Mouse (Mus musculus) embryonic facial prominence, embryonic 14.5 days (tissue): ENCODE measurements around the gene Ugt1a6b. TPM values are rescaled to one million over a fixed set of nuclear protein-coding genes. Genes with fewer than 3 reads are reported as not detected.

Experiments
- ATAC-seq: fragments of 200-750 bp; cut with Nextera tagmentation; 2 replicates; pipeline ENCODE4 v1.8.0; 2017; ENCODE audit warnings: low read depth, moderate number of reproducible peaks, moderate TSS enrichment
- DNase-seq: peaks from one replicate; pipeline ENCODE4 v3.0.0-alpha.2; 2015; ENCODE audit warnings: low spot score
- H3K27ac ChIP-seq: fragments of 300-500 bp; sonication (generic); replicated peaks from 2 replicates; pipeline ENCODE4 v1.5.1; 2014; ENCODE audit warnings: low read depth, mild to moderate bottlenecking, low read length, moderate library complexity
- H3K27me3 ChIP-seq: fragments of 300-500 bp; sonication (generic); replicated peaks from 2 replicates; pipeline ENCODE4 v1.6.1; 2014; ENCODE audit warnings: low read length; ENCODE audit not compliant: control insufficient read depth, insufficient read depth
- H3K36me3 ChIP-seq: fragments of 300-500 bp; sonication (generic); 2 replicates; pipeline ENCODE4 v1.6.1; 2014; ENCODE audit warnings: low read length, mixed read lengths; ENCODE audit not compliant: control insufficient read depth, insufficient read depth
- H3K4me1 ChIP-seq: fragments of 300-500 bp; sonication (generic); 2 replicates; pipeline ENCODE4 v1.6.1; 2014; ENCODE audit warnings: antibody characterized with exemption, low read length; ENCODE audit not compliant: control insufficient read depth, insufficient read depth
- H3K4me2 ChIP-seq: fragments of 300-500 bp; sonication (generic); 2 replicates; pipeline ENCODE4 v1.6.1; 2014; ENCODE audit warnings: low read depth, mild to moderate bottlenecking, low read length, moderate library complexity, mixed read lengths
- H3K4me3 ChIP-seq: fragments of 300-500 bp; sonication (generic); 2 replicates; pipeline ENCODE4 v1.5.1; 2014; ENCODE audit warnings: low read depth, mild to moderate bottlenecking, low read length
- H3K9ac ChIP-seq: fragments of 300-500 bp; sonication (generic); 2 replicates; pipeline ENCODE4 v1.6.1; 2014; ENCODE audit warnings: low read depth, mild to moderate bottlenecking, low read length, moderate library complexity, mixed read lengths
- H3K9me3 ChIP-seq: fragments of 300-500 bp; sonication (generic); 2 replicates; pipeline ENCODE4 v1.6.1; 2016; ENCODE audit warnings: low read length; ENCODE audit not compliant: control insufficient read depth
- WGBS: fragments of 180-500 bp; shearing (Covaris S2); extraction: QIAGEN DNeasy Blood & Tissue Kit; methylation state at CpG from one replicate; pipeline ENCODE4 v1.1.7; 2014; 5-methylcytosine and 5-hydroxymethylcytosine counted together
- polyA plus RNA-seq: library from polyadenylated mRNA; unstranded; fragments of >200 nt; fragmentation: Nextera tagmentation; extraction: Ambion mirVana; gene quantifications from 2 replicates; pipeline ENCODE4 v1.2.1, GENCODE M21; 2014

Gene Ugt1a6b
- polyA plus RNA-seq, 1 experiment from 2014 or later = 2.0 TPM

DNA sequence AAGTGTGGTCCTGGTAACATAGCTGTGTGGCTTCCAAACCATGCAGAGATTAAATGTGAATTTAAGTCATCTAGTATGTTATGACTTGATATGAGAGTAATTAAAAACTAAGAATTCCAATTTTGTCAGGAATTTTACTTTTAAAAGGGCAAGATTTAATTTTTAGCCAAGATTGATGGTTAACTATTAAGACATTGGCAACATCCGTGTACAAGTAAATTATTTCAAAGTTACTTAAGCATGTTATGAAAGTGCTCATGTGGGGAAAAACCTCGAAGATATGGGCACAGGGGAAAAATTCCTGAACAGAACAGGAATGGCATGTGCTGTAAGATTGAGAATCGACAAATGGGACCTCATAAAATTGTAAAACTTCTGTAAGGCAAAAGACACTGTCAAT is 94.4 kb downstream of the Ugt1a6b start:
- H3K4me1 ChIP-seq = no peaks in the 10 kb centered on the region
- no peaks in the 10 kb centered on the region for H3K27me3 ChIP-seq
- no peak overlapping the region for H3K9ac ChIP-seq
- H3K36me3 ChIP-seq = no peaks in the 10 kb centered on the region
- H3K4me2 ChIP-seq = no peak overlapping the region
- H3K9me3 ChIP-seq = no peaks in the 10 kb centered on the region
- 62% methylated on average over 3 of the region's 3 CpGs for WGBS
- no peak overlapping the region for H3K27ac ChIP-seq
- ATAC-seq (no peak), DNase-seq (no peak)
- no peak overlapping the region for H3K4me3 ChIP-seq

- Histone ChIP-seq H3K9me3 (peaks cover 16% of the 10 kb centered on the region), H3K36me3 (no peaks in the 10 kb centered on the region), H3K27me3 (no peaks in the 10 kb centered on the region), H3K27ac (no peak overlapping the region), H3K4me1 (no peaks in the 10 kb centered on the region; the same call in 1 of the 2 replicates), H3K9ac (no peak overlapping the region), H3K4me3 (no peak overlapping the region), H3K4me2 (no peak overlapping the region)
- DNase-seq (no peak), ATAC-seq (no peak)
- 42% methylated on average over 2 of the region's 2 CpGs for WGBS
Measured at GRCm38 (mm10) chr1:88199996-88200395, 96.9 kb downstream of the Ugt1a6b start.

- Histone ChIP-seq H3K27ac (no peak within 1 kb of the TSS), H3K27me3 (no peaks in the 10 kb centered on the region), H3K9me3 (peaks cover 17% of the 10 kb centered on the region), H3K4me3 (no peak within 1 kb of the TSS), H3K4me2 (no peak within 1 kb of the TSS), H3K9ac (no peak within 1 kb of the TSS), H3K4me1 (no peaks in the 10 kb centered on the region; the same call in 1 of the 2 replicates), H3K36me3 (no peaks in the 10 kb centered on the region)
- WGBS = 82% methylated on average over 7 of the region's 7 CpGs
- ATAC-seq (no peak), DNase-seq (no peak)
Measured at GRCm38 (mm10) chr1:88200456-88200855, 97.4 kb downstream of the Ugt1a6b start, which contains the start of gene Ugt1a2. Ugt1a2 (plus strand) TSS chr1:88200601.

GRCm38 (mm10) chr1:88205294-88205922 is 102.4 kb downstream of the Ugt1a6b start, which contains the start of gene Dnajb3:
Dnajb3 (minus strand) TSS chr1:88205782.
- H3K36me3 ChIP-seq = no peaks in the 10 kb centered on the region
- no peaks in the 10 kb centered on the region for H3K27me3 ChIP-seq
- H3K27ac ChIP-seq = no peak within 1 kb of the TSS
- ATAC-seq (peak; percentile 99), DNase-seq (peak; percentile 93)
- peak within 1 kb of the TSS; percentile 73 for H3K9ac ChIP-seq
- H3K4me1 ChIP-seq = no peaks in the 10 kb centered on the region; the same call in 1 of the 2 replicates
- H3K4me3 ChIP-seq = peak within 1 kb of the TSS; percentile 51
- peak within 1 kb of the TSS; percentile 77 for H3K4me2 ChIP-seq
- WGBS = 14% methylated on average over 27 of the region's 62 CpGs
- peaks cover 17% of the 10 kb centered on the region for H3K9me3 ChIP-seq

GRCm38 (mm10) chr1:88206843-88207479 is 103.9 kb downstream of the Ugt1a6b start:
- Histone ChIP-seq H3K36me3 (no peaks in the 10 kb centered on the region), H3K4me2 (no peak overlapping the region), H3K4me1 (no peaks in the 10 kb centered on the region; the same call in 1 of the 2 replicates), H3K27me3 (no peaks in the 10 kb centered on the region), H3K9ac (no peak overlapping the region), H3K9me3 (peaks cover 25% of the 10 kb centered on the region), H3K27ac (no peak overlapping the region), H3K4me3 (no peak overlapping the region)
- DNase-seq (no peak), ATAC-seq (no peak)
- 77% methylated on average over 2 of the region's 2 CpGs for WGBS

GRCm38 (mm10) chr1:88211812-88212211 is 108.8 kb downstream of the Ugt1a6b start, which contains the start of gene Ugt1a1:
Ugt1a1 (plus strand) TSS chr1:88211959.
- no peaks in the 10 kb centered on the region for H3K36me3 ChIP-seq
- H3K9ac ChIP-seq = no peak within 1 kb of the TSS
- peak; percentile 14; the same call in 1 of the 2 replicates for ATAC-seq
- H3K4me2 ChIP-seq = no peak within 1 kb of the TSS
- no peaks in the 10 kb centered on the region for H3K4me1 ChIP-seq
- 67% methylated on average over 8 of the region's 8 CpGs for WGBS
- peaks cover 50% of the 10 kb centered on the region for H3K9me3 ChIP-seq
- H3K27ac ChIP-seq = no peak within 1 kb of the TSS
- no peak within 1 kb of the TSS for H3K4me3 ChIP-seq
- no peaks in the 10 kb centered on the region for H3K27me3 ChIP-seq
- DNase-seq = peak; percentile 43

- ATAC-seq (no peak), DNase-seq (peak; percentile 13)
- Histone ChIP-seq H3K4me2 (no peak overlapping the region), H3K9ac (no peak overlapping the region), H3K4me3 (no peak overlapping the region), H3K36me3 (no peaks in the 10 kb centered on the region), H3K9me3 (peaks cover 50% of the 10 kb centered on the region), H3K4me1 (no peaks in the 10 kb centered on the region), H3K27ac (no peak overlapping the region), H3K27me3 (no peaks in the 10 kb centered on the region)
- WGBS = 61% methylated on average over 8 of the region's 8 CpGs
Measured at GRCm38 (mm10) chr1:88212341-88213045, 109.4 kb downstream of the Ugt1a6b start.

DNA sequence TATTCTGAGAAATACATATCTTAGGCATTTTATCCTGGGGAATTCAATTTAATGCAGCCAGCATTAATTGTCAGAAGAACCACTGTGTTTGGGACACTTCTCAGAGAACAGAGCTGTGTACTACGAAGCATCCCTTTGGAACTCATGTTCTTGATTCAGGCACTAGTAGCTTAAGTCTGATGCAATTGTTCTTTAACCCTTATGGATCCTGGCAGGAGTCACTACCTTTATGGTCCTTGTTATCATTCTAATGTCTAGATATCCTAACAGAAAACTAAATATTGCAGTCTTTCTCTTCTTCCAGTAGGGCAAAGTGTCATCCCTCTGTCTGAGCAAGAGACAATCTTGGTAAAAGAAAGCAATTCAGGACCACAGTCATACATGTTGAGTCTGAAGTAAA is 110.0 kb downstream of the Ugt1a6b start:
- H3K4me2 ChIP-seq = no peak overlapping the region
- no peak for ATAC-seq
- no peak overlapping the region for H3K9ac ChIP-seq
- DNase-seq = no peak
- H3K4me3 ChIP-seq = no peak overlapping the region
- peaks cover 50% of the 10 kb centered on the region for H3K9me3 ChIP-seq
- no peak overlapping the region for H3K27ac ChIP-seq
- H3K27me3 ChIP-seq = no peaks in the 10 kb centered on the region
- no peaks in the 10 kb centered on the region for H3K4me1 ChIP-seq
- WGBS = 65% methylated on average over 1 of the region's 1 CpGs
- no peaks in the 10 kb centered on the region for H3K36me3 ChIP-seq
